Mouse (Mus musculus) intestine, embryonic 16.5 days (tissue): Measurements from ENCODE around the gene Lin28b. TPM values are rescaled to one million over a fixed set of nuclear protein-coding genes. Genes with fewer than 3 reads are reported as not detected.

Source experiments
- ATAC-seq: fragments of 200-750 bp; cut with Nextera tagmentation; 2 replicates; pipeline ENCODE4 v1.8.0; 2017; ENCODE audit warnings: moderate TSS enrichment, moderate library complexity
- H3K27ac ChIP-seq: fragments of 300-500 bp; sonication (generic); 2 replicates; pipeline ENCODE4 v1.5.1; 2014; ENCODE audit warnings: mild to moderate bottlenecking, low read length
- H3K27me3 ChIP-seq: fragments of 300-500 bp; sonication (generic); replicated peaks from 2 replicates; pipeline ENCODE4 v1.6.1; 2014; ENCODE audit warnings: low read length, control low read depth, mixed read lengths; ENCODE audit not compliant: control insufficient read depth, insufficient read depth
- H3K36me3 ChIP-seq: fragments of 300-500 bp; sonication (generic); 2 replicates; pipeline ENCODE4 v1.6.1; 2014; ENCODE audit warnings: low read length, control low read depth; ENCODE audit not compliant: control insufficient read depth, insufficient read depth
- H3K4me1 ChIP-seq: fragments of 300-500 bp; sonication (generic); 2 replicates; pipeline ENCODE4 v1.6.1; 2014; ENCODE audit warnings: low read length, control low read depth, mixed read lengths; ENCODE audit not compliant: control insufficient read depth, insufficient read depth
- H3K4me2 ChIP-seq: fragments of 300-500 bp; sonication (generic); 2 replicates; pipeline ENCODE4 v1.6.1; 2014; ENCODE audit warnings: low read depth, low read length, control low read depth
- H3K4me3 ChIP-seq: fragments of 300-500 bp; sonication (generic); 2 replicates; pipeline ENCODE4 v1.5.1; 2014; ENCODE audit warnings: mild to moderate bottlenecking, low read length
- H3K9ac ChIP-seq: fragments of 300-500 bp; sonication (generic); 2 replicates; pipeline ENCODE4 v1.6.1; 2014; ENCODE audit warnings: low read depth, low read length
- H3K9me3 ChIP-seq: fragments of 300-500 bp; sonication (generic); 2 replicates; pipeline ENCODE4 v1.6.1; 2016; ENCODE audit warnings: low read length, control low read depth; ENCODE audit not compliant: control insufficient read depth
- WGBS: fragments of 180-500 bp; shearing (Covaris S2); extraction: QIAGEN DNeasy Blood & Tissue Kit; methylation state at CpG from one replicate; pipeline ENCODE4 v1.1.7; 2014; 5-methylcytosine and 5-hydroxymethylcytosine counted together
- polyA plus RNA-seq: library from polyadenylated mRNA; unstranded; fragments of >200 nt; fragmentation: Nextera tagmentation; extraction: Ambion mirVana; gene quantifications from 2 replicates; pipeline ENCODE4 v1.2.1, GENCODE M21; 2015

Gene Lin28b
- polyA plus RNA-seq, 1 experiment from 2014 or later = 0.98 TPM

GRCm38 (mm10) chr10:45446215-45446614 lies 40.0 kb downstream of the Lin28b start:
- 0 out of 2 replicates have a peak overlapping the region, but pooled peaks have one; percentile 30 for H3K9ac ChIP-seq
- H3K9me3 ChIP-seq = no peaks in the 10 kb centered on the region
- H3K36me3 ChIP-seq = no peaks in the 10 kb centered on the region
- no peaks in the 10 kb centered on the region for H3K27me3 ChIP-seq
- H3K27ac ChIP-seq = no peak overlapping the region
- WGBS = 5% methylated on average over 8 of the region's 8 CpGs
- ATAC-seq = no peak
- peak overlapping the region; percentile 17 for H3K4me3 ChIP-seq
- H3K4me2 ChIP-seq = peak overlapping the region; percentile 34
- no peaks in the 10 kb centered on the region for H3K4me1 ChIP-seq

DNA sequence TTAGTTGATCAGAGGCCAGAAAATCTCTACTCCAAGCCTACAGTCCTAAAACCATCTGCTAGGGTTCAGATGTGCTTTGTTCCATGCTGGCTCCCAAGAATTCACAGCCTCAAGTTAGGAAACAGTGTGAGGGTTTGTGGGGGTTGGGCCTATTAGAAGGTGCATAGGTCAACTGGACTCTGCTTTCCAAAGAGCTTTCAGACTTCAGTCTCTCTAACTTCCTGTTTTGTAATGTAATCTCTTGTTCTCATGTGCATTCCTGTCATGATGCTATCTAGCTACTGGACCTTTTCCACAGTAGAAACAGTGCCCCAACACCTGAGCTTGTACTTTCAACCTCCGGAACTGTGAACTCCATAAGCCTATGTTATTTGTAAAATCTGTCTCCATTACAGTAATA lies 63.8 kb downstream of the Lin28b start:
- no peaks in the 10 kb centered on the region; the same call in 1 of the 2 replicates for H3K4me1 ChIP-seq
- H3K4me3 ChIP-seq = no peak overlapping the region
- no peaks in the 10 kb centered on the region for H3K9me3 ChIP-seq
- H3K36me3 ChIP-seq = no peaks in the 10 kb centered on the region
- no peak overlapping the region for H3K9ac ChIP-seq
- no peak overlapping the region for H3K27ac ChIP-seq
- 55% methylated on average over 1 of the region's 1 CpGs for WGBS
- peak; percentile 60; the same call in 1 of the 2 replicates for ATAC-seq
- H3K27me3 ChIP-seq = no peaks in the 10 kb centered on the region
- no peak overlapping the region for H3K4me2 ChIP-seq

GRCm38 (mm10) chr10:45412144-45412543 lies 74.1 kb downstream of the Lin28b start:
- 82% methylated on average over 5 of the region's 5 CpGs for WGBS
- Histone ChIP-seq H3K27ac (no peak overlapping the region), H3K9me3 (no peaks in the 10 kb centered on the region), H3K27me3 (no peaks in the 10 kb centered on the region), H3K4me3 (no peak overlapping the region), H3K9ac (no peak overlapping the region), H3K4me2 (no peak overlapping the region), H3K4me1 (no peaks in the 10 kb centered on the region), H3K36me3 (no peaks in the 10 kb centered on the region)
- ATAC-seq = no peak

DNA sequence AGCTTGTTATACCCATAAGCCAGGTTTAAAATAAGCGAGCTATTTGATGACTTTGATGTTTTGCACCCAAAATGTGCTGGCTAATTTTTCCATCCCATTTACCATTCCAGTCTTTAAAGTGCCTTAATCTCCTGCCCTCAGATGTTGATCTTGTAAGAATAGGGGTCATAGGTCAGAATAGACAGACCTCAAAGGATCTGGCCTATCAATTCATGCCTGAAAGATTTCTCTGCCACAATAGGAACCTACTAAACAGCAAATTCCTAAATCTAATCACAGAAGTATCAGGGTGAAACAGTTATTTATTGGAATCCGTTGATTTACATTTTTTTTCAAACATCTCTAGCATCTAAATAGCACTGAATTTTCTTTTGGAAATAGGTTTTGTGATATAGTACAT lies 74.5 kb downstream of the Lin28b start:
- no peak overlapping the region for H3K4me3 ChIP-seq
- 70% methylated on average over 2 of the region's 2 CpGs for WGBS
- no peaks in the 10 kb centered on the region for H3K9me3 ChIP-seq
- ATAC-seq = no peak
- H3K4me1 ChIP-seq = no peaks in the 10 kb centered on the region
- no peak overlapping the region for H3K9ac ChIP-seq
- no peaks in the 10 kb centered on the region for H3K36me3 ChIP-seq
- no peak overlapping the region for H3K4me2 ChIP-seq
- H3K27me3 ChIP-seq = no peaks in the 10 kb centered on the region
- H3K27ac ChIP-seq = no peak overlapping the region

DNA sequence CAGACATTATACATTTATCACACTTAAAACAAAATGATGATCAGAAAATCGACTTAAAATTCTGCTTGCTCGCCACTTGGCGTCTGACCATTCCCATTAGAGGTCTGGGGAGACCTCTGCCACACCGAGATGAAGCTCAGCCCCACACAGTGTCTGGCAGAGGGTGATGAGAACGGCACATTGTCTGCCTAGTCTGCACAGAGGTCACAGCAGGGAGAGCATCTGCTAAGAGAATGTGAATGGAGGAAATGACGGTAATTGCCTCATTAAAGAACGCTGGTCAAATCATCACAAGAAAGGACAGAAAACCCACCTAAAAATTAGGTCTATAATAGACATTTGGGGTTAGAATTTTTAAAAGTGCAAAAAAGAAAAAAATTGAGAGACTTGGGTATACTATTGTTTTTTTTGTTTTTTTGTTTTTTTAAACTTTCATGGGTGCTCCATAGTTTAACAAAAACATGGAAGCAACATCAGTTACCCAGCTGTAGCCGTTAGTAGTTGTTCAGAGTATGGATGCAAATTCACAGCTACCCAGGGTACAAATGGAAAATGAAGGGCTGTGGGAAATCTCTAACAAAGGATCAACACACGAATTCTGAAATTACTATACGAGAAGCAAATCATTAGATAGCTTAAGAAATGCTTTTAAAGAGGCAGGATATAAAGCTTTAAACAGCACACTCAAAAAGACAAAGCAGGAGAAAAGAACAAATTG lies 75.4 kb downstream of the Lin28b start:
- H3K27me3 ChIP-seq = no peaks in the 10 kb centered on the region
- H3K4me1 ChIP-seq = no peaks in the 10 kb centered on the region
- H3K4me3 ChIP-seq = no peak overlapping the region
- no peak overlapping the region for H3K27ac ChIP-seq
- H3K9ac ChIP-seq = no peak overlapping the region
- no peak overlapping the region for H3K4me2 ChIP-seq
- no peaks in the 10 kb centered on the region for H3K9me3 ChIP-seq
- WGBS = 47% methylated on average over 10 of the region's 10 CpGs
- no peaks in the 10 kb centered on the region for H3K36me3 ChIP-seq
- ATAC-seq = no peak

DNA sequence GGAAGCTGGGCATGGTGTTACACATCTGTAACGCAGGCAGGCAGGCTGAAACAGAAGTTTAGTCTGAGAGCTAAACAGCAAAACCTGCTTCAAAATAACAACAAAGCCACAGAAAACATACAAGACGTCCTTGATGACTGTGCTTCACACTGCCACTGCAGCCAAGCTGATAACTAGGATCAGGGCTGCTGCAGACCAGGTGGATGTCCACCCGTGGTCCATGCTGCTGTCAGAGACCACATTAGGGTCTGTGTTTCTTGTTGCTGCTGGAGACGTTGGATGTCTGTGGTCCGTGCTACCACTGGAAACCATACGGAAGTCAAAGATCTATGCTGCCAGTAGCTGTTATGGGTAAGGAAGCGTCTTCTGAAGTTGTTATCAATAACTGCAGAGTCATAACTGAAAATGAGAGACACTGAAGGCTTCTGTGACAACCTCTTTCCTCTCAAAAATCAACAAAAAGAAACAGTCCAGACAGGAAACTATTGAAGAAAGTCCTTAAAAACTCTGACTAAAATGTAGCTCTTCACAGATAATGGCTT lies 86.4 kb downstream of the Lin28b start:
- ATAC-seq = no peak
- WGBS = 79% methylated on average over 7 of the region's 7 CpGs
- Histone ChIP-seq H3K27ac (no peak overlapping the region), H3K4me2 (no peak overlapping the region), H3K4me3 (no peak overlapping the region), H3K36me3 (no peaks in the 10 kb centered on the region), H3K9me3 (no peaks in the 10 kb centered on the region), H3K4me1 (no peaks in the 10 kb centered on the region), H3K27me3 (no peaks in the 10 kb centered on the region), H3K9ac (no peak overlapping the region)

DNA sequence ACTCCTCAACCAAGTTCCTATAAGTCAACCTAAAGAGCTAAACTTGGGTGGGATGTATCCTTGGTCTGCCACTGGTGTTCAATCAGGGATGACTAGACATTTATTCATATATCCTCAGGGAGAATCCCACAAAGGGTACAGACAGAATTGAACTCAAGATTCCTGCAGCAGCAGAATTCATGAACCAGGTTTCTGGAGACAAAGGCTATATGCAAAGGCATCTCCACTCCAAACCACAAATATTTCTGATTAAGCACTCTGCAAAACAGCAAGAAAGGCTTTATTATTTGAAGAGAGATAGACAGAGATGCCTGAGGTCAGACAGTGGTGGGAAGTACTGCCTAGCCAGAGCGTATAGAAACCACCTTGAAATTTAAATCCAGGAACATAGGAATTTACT lies 88.0 kb downstream of the Lin28b start:
- 75% methylated on average over 1 of the region's 1 CpGs for WGBS
- ATAC-seq = no peak

DNA sequence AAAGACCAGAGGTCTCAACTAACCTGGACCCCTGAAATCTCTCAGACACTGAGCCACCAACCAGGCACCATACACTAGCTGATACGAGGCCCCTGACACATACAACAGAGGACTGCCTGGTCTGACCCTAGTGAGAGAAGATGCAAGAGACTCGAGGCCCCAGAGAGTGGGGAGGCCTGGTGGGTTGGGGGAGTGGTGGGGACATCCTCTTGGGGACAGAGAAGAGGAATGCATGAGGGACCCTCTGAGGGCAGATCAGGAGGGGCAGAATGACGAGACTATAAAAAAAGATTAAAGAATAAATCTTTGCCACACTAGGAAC lies 103.6 kb downstream of the Lin28b start:
- whole genome bisulfite sequencing = 54% methylated on average over 3 of the region's 3 CpGs
- no peaks in the 10 kb centered on the region for H3K36me3 ChIP-seq
- no peak for ATAC-seq
- H3K4me1 ChIP-seq = no peaks in the 10 kb centered on the region
- no peaks in the 10 kb centered on the region for H3K9me3 ChIP-seq
- H3K4me3 ChIP-seq = no peak overlapping the region
- no peaks in the 10 kb centered on the region for H3K27me3 ChIP-seq
- no peak overlapping the region for H3K9ac ChIP-seq
- no peak overlapping the region for H3K27ac ChIP-seq
- H3K4me2 ChIP-seq = no peak overlapping the region

More for the DNA sequence above, 88.0 kb downstream of the Lin28b start:
- no peak overlapping the region for H3K4me3 ChIP-seq
- H3K4me1 ChIP-seq = no peaks in the 10 kb centered on the region
- H3K9ac ChIP-seq = no peak overlapping the region
- no peaks in the 10 kb centered on the region for H3K9me3 ChIP-seq
- H3K36me3 ChIP-seq = no peaks in the 10 kb centered on the region
- no peak overlapping the region for H3K27ac ChIP-seq
- H3K4me2 ChIP-seq = no peak overlapping the region
- no peaks in the 10 kb centered on the region for H3K27me3 ChIP-seq

DNA sequence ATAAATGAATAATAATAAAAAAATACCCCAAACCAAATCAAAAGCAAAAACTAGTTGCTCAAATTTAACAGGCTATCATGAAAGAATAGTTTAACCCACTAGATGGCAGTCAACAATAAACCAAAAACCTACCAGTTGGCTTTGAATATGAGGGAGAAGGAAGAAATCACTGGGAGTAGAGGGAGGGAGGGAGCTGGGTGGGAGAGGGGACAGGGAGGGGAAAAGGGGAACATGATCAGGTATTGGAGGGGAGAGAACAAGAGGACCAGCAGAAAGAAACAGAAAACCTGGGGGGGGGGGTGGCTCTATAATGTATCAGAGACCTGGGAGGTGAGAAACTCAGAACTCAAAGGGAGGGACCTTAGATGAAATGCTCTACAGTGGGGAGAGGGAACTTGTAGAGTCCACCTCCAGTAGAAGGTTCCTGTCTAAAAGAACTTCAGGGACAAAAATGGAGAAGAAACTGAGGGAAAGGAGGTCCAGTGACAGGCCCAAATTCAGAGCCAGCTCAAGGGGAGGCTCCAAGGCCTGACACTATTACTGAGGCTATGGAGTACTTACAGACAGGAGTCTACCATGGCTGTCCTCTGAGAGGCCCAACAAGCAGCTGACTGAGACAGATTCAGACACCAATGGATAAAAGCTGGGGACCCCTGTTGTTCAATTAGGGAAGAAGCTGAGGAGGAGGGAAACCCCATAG lies 104.1 kb downstream of the Lin28b start:
- H3K4me3 ChIP-seq = no peak overlapping the region
- H3K4me2 ChIP-seq = no peak overlapping the region
- no peaks in the 10 kb centered on the region for H3K36me3 ChIP-seq
- no peaks in the 10 kb centered on the region for H3K27me3 ChIP-seq
- H3K4me1 ChIP-seq = no peaks in the 10 kb centered on the region
- no peak for ATAC-seq
- no peak overlapping the region for H3K27ac ChIP-seq
- H3K9ac ChIP-seq = no peak overlapping the region
- no peaks in the 10 kb centered on the region for H3K9me3 ChIP-seq
